Mouse (Mus musculus) kidney, embryonic 16.5 days (tissue): Measurements from ENCODE around the gene Asb10. TPM values are rescaled to one million over a fixed set of nuclear protein-coding genes. Genes with fewer than 3 reads are reported as not detected.

Experiments used
- ATAC-seq: fragments of 200-750 bp; cut with Nextera tagmentation; 2 replicates; pipeline ENCODE4 v1.8.0; 2017; ENCODE audit warnings: moderate TSS enrichment; ENCODE audit not compliant: low FRiP score, low TSS enrichment
- H3K27ac ChIP-seq: fragments of 300-500 bp; sonication (generic); 2 replicates; pipeline ENCODE4 v1.5.1; 2014; ENCODE audit warnings: low read length
- H3K27me3 ChIP-seq: fragments of 300-500 bp; sonication (generic); 2 replicates; pipeline ENCODE4 v1.6.1; 2014; ENCODE audit warnings: low read length, control low read depth, mixed read lengths; ENCODE audit not compliant: insufficient read depth
- H3K36me3 ChIP-seq: fragments of 300-500 bp; sonication (generic); 2 replicates; pipeline ENCODE4 v1.6.1; 2014; ENCODE audit warnings: low read length, control low read depth, mixed read lengths; ENCODE audit not compliant: insufficient read depth
- H3K4me1 ChIP-seq: fragments of 300-500 bp; sonication (generic); 2 replicates; pipeline ENCODE4 v1.6.1; 2014; ENCODE audit warnings: low read length, control low read depth, mixed read lengths; ENCODE audit not compliant: insufficient read depth
- H3K4me2 ChIP-seq: fragments of 300-500 bp; sonication (generic); replicated peaks from 2 replicates; pipeline ENCODE4 v1.6.1; 2014; ENCODE audit warnings: low read depth, low read length
- H3K4me3 ChIP-seq: fragments of 300-500 bp; sonication (generic); 2 replicates; pipeline ENCODE4 v1.5.1; 2014; ENCODE audit warnings: mild to moderate bottlenecking, low read length
- H3K9ac ChIP-seq: fragments of 300-500 bp; sonication (generic); replicated peaks from 2 replicates; pipeline ENCODE4 v1.6.1; 2014; ENCODE audit warnings: low read length
- H3K9me3 ChIP-seq: fragments of 300-500 bp; sonication (generic); 2 replicates; pipeline ENCODE4 v1.6.1; 2016; ENCODE audit warnings: low read length, control low read depth
- WGBS: fragments of 180-500 bp; shearing (Covaris S2); extraction: QIAGEN DNeasy Blood & Tissue Kit; methylation state at CpG from one replicate; pipeline ENCODE4 v1.1.7; 2014; 5-methylcytosine and 5-hydroxymethylcytosine counted together
- polyA plus RNA-seq: library from polyadenylated mRNA; unstranded; fragments of >200 nt; fragmentation: Nextera tagmentation; extraction: Ambion mirVana; gene quantifications from 2 replicates; pipeline ENCODE4 v1.2.1, GENCODE M21; 2015

Asb10 gene
- polyA plus RNA-seq, 1 experiment from 2014 or later, result 0.42 TPM

- H3K4me2 ChIP-seq, result no peak overlapping the region
- H3K9ac ChIP-seq, result no peak overlapping the region
- 61% methylated on average over 16 of the region's 16 CpGs for WGBS
- no peaks in the 10 kb centered on the region for H3K9me3 ChIP-seq
- H3K27ac ChIP-seq, result no peak overlapping the region
- no peak for ATAC-seq
- H3K36me3 ChIP-seq, result no peaks in the 10 kb centered on the region
- H3K4me1 ChIP-seq, result peaks cover 17% of the 10 kb centered on the region
- no peak overlapping the region for H3K4me3 ChIP-seq
- peaks cover 7% of the 10 kb centered on the region; the same call in 1 of the 2 replicates for H3K27me3 ChIP-seq
Observed at GRCm38 (mm10) chr5:24537618-24538017, 3.2 kb downstream of the Asb10 start.

- peaks cover 14% of the 10 kb centered on the region for H3K27me3 ChIP-seq
- H3K36me3 ChIP-seq, result no peaks in the 10 kb centered on the region
- WGBS, result 80% methylated on average over 5 of the region's 5 CpGs
- H3K9ac ChIP-seq, result no peak overlapping the region
- H3K27ac ChIP-seq, result no peak overlapping the region
- ATAC-seq, result no peak
- peaks cover 17% of the 10 kb centered on the region for H3K4me1 ChIP-seq
- no peak overlapping the region for H3K4me3 ChIP-seq
- no peak overlapping the region for H3K4me2 ChIP-seq
- no peaks in the 10 kb centered on the region for H3K9me3 ChIP-seq
Observed at GRCm38 (mm10) chr5:24536511-24536910, 4.3 kb downstream of the Asb10 start.

GRCm38 (mm10) chr5:24535731-24536130, 5.0 kb downstream of the Asb10 start:
- ATAC-seq, result no peak
- no peak overlapping the region for H3K27ac ChIP-seq
- H3K9ac ChIP-seq, result no peak overlapping the region
- no peak overlapping the region for H3K4me2 ChIP-seq
- no peaks in the 10 kb centered on the region for H3K9me3 ChIP-seq
- peaks cover 22% of the 10 kb centered on the region for H3K27me3 ChIP-seq
- H3K4me3 ChIP-seq, result no peak overlapping the region
- peaks cover 9% of the 10 kb centered on the region for H3K4me1 ChIP-seq
- WGBS, result 86% methylated on average over 3 of the region's 3 CpGs
- H3K36me3 ChIP-seq, result no peaks in the 10 kb centered on the region

GRCm38 (mm10) chr5:24534292-24534691, 6.5 kb downstream of the Asb10 start:
- no peak overlapping the region for H3K27ac ChIP-seq
- no peaks in the 10 kb centered on the region for H3K4me1 ChIP-seq
- no peaks in the 10 kb centered on the region for H3K36me3 ChIP-seq
- ATAC-seq, result no peak
- peaks cover 24% of the 10 kb centered on the region for H3K27me3 ChIP-seq
- WGBS, result 52% methylated on average over 5 of the region's 5 CpGs
- H3K9me3 ChIP-seq, result no peaks in the 10 kb centered on the region
- H3K4me2 ChIP-seq, result no peak overlapping the region
- H3K4me3 ChIP-seq, result no peak overlapping the region
- H3K9ac ChIP-seq, result no peak overlapping the region

GRCm38 (mm10) chr5:24533391-24533790, 7.4 kb downstream of the Asb10 start:
- Histone ChIP-seq H3K36me3 (no peaks in the 10 kb centered on the region), H3K4me1 (no peaks in the 10 kb centered on the region), H3K4me3 (no peak overlapping the region), H3K4me2 (no peak overlapping the region), H3K27me3 (peaks cover 33% of the 10 kb centered on the region), H3K9me3 (no peaks in the 10 kb centered on the region), H3K27ac (no peak overlapping the region), H3K9ac (no peak overlapping the region)
- WGBS, result 46% methylated on average over 11 of the region's 11 CpGs
- no peak for ATAC-seq

GRCm38 (mm10) chr5:24530042-24530689, 10.6 kb downstream of the Asb10 start:
- peaks cover 66% of the 10 kb centered on the region for H3K27me3 ChIP-seq
- peak; percentile 60 for ATAC-seq
- 14% methylated on average over 24 of the region's 24 CpGs for WGBS
- H3K36me3 ChIP-seq, result no peaks in the 10 kb centered on the region
- H3K4me2 ChIP-seq, result no peak overlapping the region
- H3K9me3 ChIP-seq, result no peaks in the 10 kb centered on the region
- peaks cover 12% of the 10 kb centered on the region for H3K4me1 ChIP-seq
- H3K4me3 ChIP-seq, result no peak overlapping the region
- no peak overlapping the region for H3K27ac ChIP-seq
- no peak overlapping the region for H3K9ac ChIP-seq

- ATAC-seq, result no peak
- no peak overlapping the region for H3K4me2 ChIP-seq
- peaks cover 86% of the 10 kb centered on the region for H3K27me3 ChIP-seq
- WGBS, result 14% methylated on average over 6 of the region's 6 CpGs
- peaks cover 12% of the 10 kb centered on the region for H3K4me1 ChIP-seq
- no peak overlapping the region for H3K9ac ChIP-seq
- H3K27ac ChIP-seq, result no peak overlapping the region
- H3K4me3 ChIP-seq, result no peak overlapping the region
- no peaks in the 10 kb centered on the region for H3K36me3 ChIP-seq
- H3K9me3 ChIP-seq, result no peaks in the 10 kb centered on the region
Observed at GRCm38 (mm10) chr5:24527780-24528179, 13.0 kb downstream of the Asb10 start.

GRCm38 (mm10) chr5:24526889-24527230, 13.9 kb downstream of the Asb10 start, which contains the start of gene Gbx1:
Gene Gbx1 (minus strand): TSS chr5:24527202.
- peak within 1 kb of the TSS; percentile 18; the same call in 1 of the 2 replicates for H3K9ac ChIP-seq
- H3K4me3 ChIP-seq, result peak within 1 kb of the TSS; percentile 48
- peaks cover 12% of the 10 kb centered on the region for H3K4me1 ChIP-seq
- no peaks in the 10 kb centered on the region for H3K9me3 ChIP-seq
- peaks cover 92% of the 10 kb centered on the region for H3K27me3 ChIP-seq
- no peaks in the 10 kb centered on the region for H3K36me3 ChIP-seq
- 1% methylated on average over 34 of the region's 49 CpGs for WGBS
- ATAC-seq, result no peak; the same call in 1 of the 2 replicates
- H3K27ac ChIP-seq, result no peak within 1 kb of the TSS
- H3K4me2 ChIP-seq, result peak within 1 kb of the TSS; percentile 84

GRCm38 (mm10) chr5:24526190-24526888, 14.4 kb downstream of the Asb10 start:
- Histone ChIP-seq H3K27me3 (peaks cover 92% of the 10 kb centered on the region), H3K4me1 (peaks cover 12% of the 10 kb centered on the region), H3K4me2 (peak overlapping the region; percentile 84), H3K9me3 (no peaks in the 10 kb centered on the region), H3K4me3 (peak overlapping the region; percentile 48), H3K9ac (peak overlapping the region; percentile 18; the same call in 1 of the 2 replicates), H3K36me3 (no peaks in the 10 kb centered on the region), H3K27ac (no peak overlapping the region)
- peak; percentile 35; the same call in 1 of the 2 replicates for ATAC-seq
- under 1% methylated on average over 46 of the region's 109 CpGs for WGBS
